ENCODE assay signal across 8 mouse cellular contexts in genomic region chr1:59482696-59483520, GRCm38 (mm10). TPM values are rescaled to one million over a fixed set of nuclear protein-coding genes. Genes with fewer than 3 reads are reported as not detected.
DNase-seq lines count a peak whose midpoint lies in the region; ATAC-seq lines count a peak whose summit lies in the region.

No protein-coding gene starts in this region.

- H3K4me3 ChIP-seq in heart, embryonic 11.5 days (ENCODE audit: low read depth, low read length) = peak overlapping the region; percentile 76
- H3K4me3 ChIP-seq in kidney, embryonic 15.5 days (replicated peaks) = peak overlapping the region; percentile 87
- H3K4me3 ChIP-seq in lung, embryonic 16.5 days (ENCODE audit: low read length) = peak overlapping the region; percentile 74

- H3K9me3 ChIP-seq in heart, embryonic 11.5 days (replicated peaks; ENCODE audit: control insufficient read depth, low read length) = no peaks in the 10 kb centered on the region
- no peaks in the 10 kb centered on the region for H3K9me3 ChIP-seq in kidney, embryonic 15.5 days (replicated peaks)
- no peaks in the 10 kb centered on the region for H3K9me3 ChIP-seq in lung, embryonic 16.5 days (ENCODE audit: control insufficient read depth, low read length)

- H3K27ac ChIP-seq in heart, embryonic 11.5 days (ENCODE audit: low read depth, low read length) = peak overlapping the region; percentile 84
- peak overlapping the region; percentile 99 for H3K27ac ChIP-seq in kidney, embryonic 15.5 days
- peak overlapping the region; percentile 98 for H3K27ac ChIP-seq in lung, embryonic 16.5 days (ENCODE audit: low read length)

- peak overlapping the region; percentile 80 for H3K4me2 ChIP-seq in heart, embryonic 11.5 days
- H3K4me2 ChIP-seq in kidney, embryonic 15.5 days = peak overlapping the region; percentile 83
- peak overlapping the region; percentile 91 for H3K4me2 ChIP-seq in lung, embryonic 16.5 days (ENCODE audit: low read depth, low read length)

- DNase-seq in CD4-positive, CD25-positive, alpha-beta regulatory T cell, adult 2 months (ENCODE audit: low read depth, low spot score) = peak; percentile 48
- peak; percentile 66 to 86 for DNase-seq in adrenal gland, adult (ENCODE audit: inconsistent age in 2 of 2, low spot score in 1 of 2)
- DNase-seq in embryo, embryonic 9.5 days (ENCODE audit: extremely low spot score) = peak; percentile 56
- DNase-seq in ovary, postnatal 14 days (ENCODE audit: low spot score) = peak; percentile 31
- DNase-seq in urinary bladder, postnatal 25 days (ENCODE audit: low spot score) = peak; percentile 48

- H3K9ac ChIP-seq in heart, embryonic 11.5 days (ENCODE audit: low read depth, low read length) = peak overlapping the region; percentile 83
- peak overlapping the region; percentile 93 for H3K9ac ChIP-seq in kidney, embryonic 15.5 days
- H3K9ac ChIP-seq in lung, embryonic 16.5 days (ENCODE audit: low read length) = peak overlapping the region; percentile 92

- ATAC-seq in heart, embryonic 11.5 days (replicated peaks; ENCODE audit: insufficient number of reproducible peaks, low FRiP score, low TSS enrichment) = 0 out of 2 replicates have a peak, but pooled peaks have one; percentile 6
- 0 out of 2 replicates have a peak, but pooled peaks have one; percentile 3 for ATAC-seq in kidney, embryonic 15.5 days (replicated peaks; ENCODE audit: low FRiP score)
- ATAC-seq in lung, embryonic 16.5 days (ENCODE audit: low read depth) = peak; percentile 10

- under 1% methylated on average over 88 of the region's 88 CpGs for WGBS in heart, embryonic 11.5 days (ENCODE audit: insufficient replicate concordance)
- under 1% methylated on average over 87 of the region's 88 CpGs for WGBS in kidney, embryonic 15.5 days
- under 1% methylated on average over 83 of the region's 88 CpGs for WGBS in lung, embryonic 16.5 days

- H3K36me3 ChIP-seq in heart, embryonic 11.5 days (ENCODE audit: control insufficient read depth, insufficient read depth, low read length) = no peaks in the 10 kb centered on the region; the same call in 1 of the 2 replicates
- H3K36me3 ChIP-seq in kidney, embryonic 15.5 days = peaks cover 5% of the 10 kb centered on the region; the same call in 1 of the 2 replicates
- H3K36me3 ChIP-seq in lung, embryonic 16.5 days (ENCODE audit: control insufficient read depth, insufficient read depth, low read length) = no peaks in the 10 kb centered on the region

- peaks cover 16% of the 10 kb centered on the region for H3K27me3 ChIP-seq in heart, embryonic 11.5 days (ENCODE audit: control insufficient read depth, insufficient read depth, low read length)
- no peaks in the 10 kb centered on the region for H3K27me3 ChIP-seq in kidney, embryonic 15.5 days
- H3K27me3 ChIP-seq in lung, embryonic 16.5 days (ENCODE audit: control insufficient read depth, insufficient read depth, low read depth, low read length) = no peaks in the 10 kb centered on the region

- peaks cover 23% of the 10 kb centered on the region for H3K4me1 ChIP-seq in heart, embryonic 11.5 days (ENCODE audit: control insufficient read depth, insufficient read depth, low read length)
- H3K4me1 ChIP-seq in kidney, embryonic 15.5 days = peaks cover 70% of the 10 kb centered on the region
- H3K4me1 ChIP-seq in lung, embryonic 16.5 days (replicated peaks; ENCODE audit: control insufficient read depth, insufficient read depth, low read length) = peaks cover 28% of the 10 kb centered on the region

RNA-seq across cellular contexts. Expression of gene Fzd7, which starts 0.7 kb away (rescaled TPM):
- 4.5 and 6.0 TPM in 2 replicates for polyA plus RNA-seq in heart, embryonic 11.5 days (2014; fragmentation: Nextera tagmentation; extraction: Ambion mirVana)
- polyA plus RNA-seq in kidney, embryonic 15.5 days (2015; fragmentation: Nextera tagmentation; extraction: Ambion mirVana) = 19.1 and 19.5 TPM in 2 replicates
- polyA plus RNA-seq in lung, embryonic 16.5 days (2015; fragmentation: Nextera tagmentation; extraction: Ambion mirVana) = 12.4 and 12.9 TPM in 2 replicates

RNA-seq across cellular contexts. Expression of gene Gm973, which starts 33.2 kb away (rescaled TPM):
- 0.17 TPM in 1 of 2 replicates, not detected in the other for polyA plus RNA-seq in heart, embryonic 11.5 days (2014; fragmentation: Nextera tagmentation; extraction: Ambion mirVana)
- 0.73 and 0.85 TPM in 2 replicates for polyA plus RNA-seq in kidney, embryonic 15.5 days (2015; fragmentation: Nextera tagmentation; extraction: Ambion mirVana)
- polyA plus RNA-seq in lung, embryonic 16.5 days (2015; fragmentation: Nextera tagmentation; extraction: Ambion mirVana) = 2.0 and 2.3 TPM in 2 replicates

Comparison
In these comparisons a context has a peak if more than half of its experiments do, and no peak if none do; other contexts are left out.
1. Peak in every context shown above with its lines: DNase-seq, ATAC-seq, H3K4me3 ChIP-seq and H3K27ac ChIP-seq.